Mouse (Mus musculus): Measurements from ENCODE around the gene Nat10. TPM values are rescaled to one million over a fixed set of nuclear protein-coding genes. Genes with fewer than 3 reads are reported as not detected.

Nat10 gene
- total RNA-seq (2021), result 10 to 100 TPM; 28.3 to 29.5 TPM
- long read RNA-seq, experiment 1, transcript Nat10-201 (29 exons, 3,879 nt), result major isoform, 12 of 17 reads
- long read RNA-seq, experiment 1, partial matches to known transcripts, result 4 of 17 reads
- long read RNA-seq, experiment 1, other reads (novel, unspliced or antisense), result 0 of 17 reads
- long read RNA-seq, experiment 2, transcript Nat10-201 (29 exons, 3,879 nt), result major isoform, 8 of 15 reads
- long read RNA-seq, experiment 2, partial matches to known transcripts, result 2 of 15 reads
- long read RNA-seq, experiment 2, other reads (novel, unspliced or antisense), result 5 of 15 reads

- intact Hi-C loops (cut with DNase I), result loop anchor here (5.0 kb wide), 1 partner anchor 36 kb away; the partner anchor contains the start of gene Caprin1
- peak; percentile 100 for DNase-seq (ENCODE audit: low spot score in 2 of 2)
These were observed at the start of gene Nat10 for GRCm38 (mm10) chr2:103760906-103761716. Gene Nat10 (minus strand): TSS chr2:103761270.

GRCm38 (mm10) chr2:103810412-103810811 lies 49.3 kb upstream of the Nat10 start:
- no peak for DNase-seq (ENCODE audit: low spot score in 2 of 2)
- intact Hi-C loops (cut with DNase I), result no loop called here

- no peak for DNase-seq (ENCODE audit: low spot score in 2 of 2)
- intact Hi-C loops (cut with DNase I), result no loop called here
These were observed 47.4 kb upstream of the Nat10 start for GRCm38 (mm10) chr2:103808466-103808865.

DNA sequence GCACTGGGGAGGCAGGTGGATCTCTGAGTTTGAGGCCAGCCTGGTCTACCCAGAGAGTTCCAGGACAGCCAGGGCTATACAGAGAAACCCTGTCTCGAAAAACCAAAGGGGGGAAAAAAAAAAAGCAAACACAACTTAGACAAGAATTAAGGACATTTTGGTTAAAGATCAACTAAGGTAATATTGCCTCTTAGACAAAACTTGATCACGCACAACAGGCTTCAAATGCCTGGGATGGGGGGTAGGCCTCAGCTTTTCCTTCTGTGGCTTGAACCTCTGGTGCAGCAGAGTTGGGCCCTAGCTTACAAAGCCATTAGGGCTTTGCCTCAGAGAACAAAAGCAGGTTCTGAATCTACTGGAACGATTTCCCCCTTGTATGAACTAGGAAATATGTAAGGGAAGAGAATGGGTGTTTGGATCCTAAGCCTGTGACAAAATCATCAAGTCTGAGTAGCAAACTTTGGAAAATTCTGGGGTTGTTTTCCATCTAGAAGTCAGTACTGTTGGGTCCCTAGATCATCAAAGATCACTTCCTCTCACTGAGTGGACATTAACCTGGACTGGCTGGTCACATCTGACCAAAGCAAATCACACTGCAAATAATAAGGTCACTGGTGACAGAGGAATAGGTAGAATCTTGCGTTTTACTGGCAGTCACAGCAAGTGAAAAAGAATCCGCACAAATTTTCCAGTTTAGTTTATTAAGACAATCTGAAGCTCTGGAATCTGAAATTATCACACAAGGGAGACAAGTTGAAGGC lies 42.9 kb upstream of the Nat10 start:
- DNase-seq (ENCODE audit: low spot score in 2 of 2), result no peak
- intact Hi-C loops (cut with DNase I), result no loop called here

GRCm38 (mm10) chr2:103802422-103802821 lies 41.4 kb upstream of the Nat10 start:
- intact Hi-C loops (cut with DNase I), result no loop called here
- DNase-seq (ENCODE audit: low spot score in 2 of 2), result no peak

DNA sequence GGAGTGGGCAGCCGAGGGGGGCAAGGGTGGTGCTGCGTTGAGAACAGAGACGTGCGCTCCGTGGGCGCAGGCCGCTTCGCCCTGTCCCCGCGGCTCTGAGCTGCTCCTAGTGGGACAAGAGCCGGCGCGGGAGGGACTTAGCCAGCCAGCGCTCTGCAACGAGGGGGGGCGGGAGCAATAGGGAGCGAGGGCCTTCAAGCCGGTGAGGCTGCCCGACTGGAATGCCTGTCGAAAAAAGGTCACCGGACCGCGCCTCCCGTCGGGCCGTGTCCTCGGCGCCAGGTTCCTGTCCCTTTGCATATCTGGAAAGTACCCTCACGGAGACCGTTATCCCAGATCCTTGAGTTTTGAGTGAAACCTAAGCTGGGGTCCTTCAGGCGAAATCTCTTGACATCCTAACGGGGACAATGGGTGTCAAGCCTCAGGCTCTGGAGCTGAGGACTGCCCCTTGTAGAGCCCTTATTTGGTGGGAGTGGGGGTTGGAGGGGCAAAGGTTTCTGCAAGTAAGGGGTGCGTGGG lies 36.5 kb upstream of the Nat10 start, which contains the start of gene Caprin1:
Gene Caprin1, minus strand, starts transcription at position 159 of the 519 bp plus-strand sequence.
- DNase-seq (ENCODE audit: low spot score in 2 of 2), result peak; percentile 90 to 94
- intact Hi-C loops (cut with DNase I), result loop anchor here (5.0 to 10.0 kb wide), 3 partner anchors 35 to 197 kb away; partner anchors contain the start of gene Nat10

DNA sequence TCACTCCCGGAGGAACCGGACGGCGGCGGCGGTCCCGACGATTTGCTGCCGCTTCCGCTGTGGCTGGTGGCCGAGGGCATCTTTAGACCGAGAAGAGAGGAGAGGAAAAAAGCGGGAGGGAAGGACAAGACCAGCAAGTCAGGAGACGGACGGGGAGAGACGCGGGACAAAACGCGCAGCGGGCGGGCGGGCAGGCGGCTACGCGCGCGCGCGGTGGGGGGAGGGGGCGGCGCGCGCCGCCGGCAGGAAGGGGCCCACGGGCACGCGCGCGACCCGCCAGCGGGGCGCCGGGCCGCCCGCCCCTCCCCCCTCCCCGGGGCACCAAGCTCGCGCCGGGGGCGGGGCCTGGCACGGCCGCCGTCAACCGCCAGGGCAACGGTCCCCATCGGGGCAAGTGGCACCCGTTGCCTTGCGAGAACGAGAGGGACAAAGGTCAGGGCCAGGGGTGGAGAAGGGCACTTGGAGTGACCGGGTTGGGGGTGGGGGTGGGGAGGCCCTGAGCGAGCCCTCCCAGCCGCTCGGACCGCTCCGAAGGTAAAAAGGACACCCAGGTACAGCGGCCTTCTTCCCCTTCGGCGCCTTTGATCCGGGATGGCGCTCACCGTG lies 35.9 kb upstream of the Nat10 start:
- DNase-seq (ENCODE audit: low spot score in 2 of 2), result peak; percentile 75 to 80
- intact Hi-C loops (cut with DNase I), result loop anchor here (5.0 to 10.0 kb wide), 3 partner anchors 35 to 198 kb away; partner anchors contain the start of gene Nat10

GRCm38 (mm10) chr2:103796211-103796860 lies 35.3 kb upstream of the Nat10 start:
- intact Hi-C loops (cut with DNase I), result loop anchor here (5.0 to 10.0 kb wide), 3 partner anchors 34 to 198 kb away; partner anchors contain the start of gene Nat10
- DNase-seq (ENCODE audit: low spot score in 2 of 2), result peak; percentile 26 to 46

DNA sequence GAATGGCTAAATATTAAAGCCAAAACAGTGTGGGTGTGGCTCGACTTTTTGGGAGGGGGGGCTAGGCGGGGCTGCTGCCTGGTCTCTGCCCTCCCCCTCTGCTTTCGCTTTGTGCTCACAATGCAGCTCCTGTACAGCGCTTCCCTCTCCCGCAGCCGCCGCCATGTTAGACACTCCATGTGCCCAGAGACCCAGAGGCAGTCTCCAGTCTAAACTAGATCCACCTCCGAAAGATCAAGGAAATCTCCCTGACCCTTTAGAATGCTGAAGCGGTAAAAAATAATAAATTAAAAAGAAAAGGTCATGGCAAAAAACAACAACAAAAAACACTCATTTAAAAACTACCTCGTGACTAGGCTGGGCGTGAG lies 34.8 kb upstream of the Nat10 start:
- intact Hi-C loops (cut with DNase I), result loop anchor here (5.0 to 10.0 kb wide), 3 partner anchors 34 to 199 kb away; partner anchors contain the start of gene Nat10
- peak; percentile 47 to 71 for DNase-seq (ENCODE audit: low spot score in 2 of 2)

GRCm38 (mm10) chr2:103792009-103792408 lies 30.9 kb upstream of the Nat10 start:
- intact Hi-C loops (cut with DNase I), result loop anchor here (10.0 kb wide), 1 partner anchor 203 kb away; no protein-coding TSS in a partner anchor
- no peak for DNase-seq (ENCODE audit: low spot score in 2 of 2)

- no peak for DNase-seq (ENCODE audit: low spot score in 2 of 2)
- intact Hi-C loops (cut with DNase I), result no loop called here
These were observed 24.7 kb upstream of the Nat10 start for GRCm38 (mm10) chr2:103785735-103786134.

DNA sequence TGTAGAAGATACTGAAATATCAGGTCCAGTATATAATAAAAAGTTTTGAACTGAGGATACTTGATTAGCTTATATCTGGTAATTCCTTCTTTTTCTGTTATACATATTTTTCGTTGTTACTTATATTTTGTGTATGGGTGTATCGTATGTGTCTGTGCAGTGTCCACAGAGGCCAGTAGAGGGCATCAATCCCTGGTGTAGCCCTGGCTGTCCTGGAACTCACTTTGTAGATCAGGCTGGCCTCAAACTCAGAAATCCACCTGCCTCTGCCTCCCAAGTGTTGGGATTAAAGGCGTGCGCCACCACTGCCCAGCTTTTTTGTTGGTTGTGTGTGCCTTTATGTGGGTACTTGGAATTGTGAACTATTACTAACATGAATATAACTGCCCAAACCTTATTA lies 23.6 kb upstream of the Nat10 start:
- intact Hi-C loops (cut with DNase I), result no loop called here
- DNase-seq (ENCODE audit: low spot score in 2 of 2), result no peak

GRCm38 (mm10) chr2:103762492-103762891 lies 1.4 kb upstream of the Nat10 start:
- no peak for DNase-seq (ENCODE audit: low spot score in 2 of 2)
- intact Hi-C loops (cut with DNase I), result loop anchor here (5.0 kb wide), 1 partner anchor 35 kb away; the partner anchor contains the start of gene Caprin1

- intact Hi-C loops (cut with DNase I), result loop anchor here (5.0 kb wide), 1 partner anchor 35 kb away; the partner anchor contains the start of gene Caprin1
- no peak for DNase-seq (ENCODE audit: low spot score in 2 of 2)
These were observed 923 bp upstream of the Nat10 start for GRCm38 (mm10) chr2:103761993-103762392.

DNA sequence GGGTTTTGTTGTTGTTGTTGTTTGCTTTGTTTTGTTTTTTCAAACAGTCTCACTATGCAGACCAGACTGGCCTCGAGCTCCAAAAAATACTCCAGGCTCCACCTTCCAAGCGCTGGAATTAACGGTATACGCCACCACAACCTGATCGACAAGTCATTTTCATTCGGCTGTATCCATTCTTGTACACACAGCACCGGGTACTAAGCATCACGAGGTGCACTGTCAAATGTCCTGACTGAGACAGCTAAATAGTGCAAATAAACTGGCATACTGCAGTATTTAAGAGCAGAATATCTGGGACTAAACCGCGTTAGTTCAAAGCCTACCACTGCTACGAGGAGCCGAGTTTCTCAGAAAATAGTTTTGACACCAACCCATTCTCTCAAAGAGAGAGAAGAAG lies 649 bp downstream of the Nat10 start:
- intact Hi-C loops (cut with DNase I), result loop anchor here (5.0 kb wide), 1 partner anchor 37 kb away; the partner anchor contains the start of gene Caprin1
- DNase-seq (ENCODE audit: low spot score in 2 of 2), result peak; percentile 12 to 55

GRCm38 (mm10) chr2:103755458-103756085 lies 5.5 kb downstream of the Nat10 start:
- intact Hi-C loops (cut with DNase I), result no loop called here
- DNase-seq (ENCODE audit: low spot score in 2 of 2), result no peak

- DNase-seq (ENCODE audit: low spot score in 2 of 2), result no peak
- intact Hi-C loops (cut with DNase I), result no loop called here
These were observed 6.5 kb downstream of the Nat10 start for GRCm38 (mm10) chr2:103754614-103755013.

- intact Hi-C loops (cut with DNase I), result no loop called here
These were observed 9.3 kb downstream of the Nat10 start for GRCm38 (mm10) chr2:103751771-103752170.

More at GRCm38 (mm10) chr2:103751771-103752170, 9.3 kb downstream of the Nat10 start:
- DNase-seq (ENCODE audit: low spot score in 2 of 2), result no peak

Data from left cerebral cortex, postnatal 14 days (tissue).